Mouse (Mus musculus) embryonic facial prominence, embryonic 11.5 days (tissue): Measurements from ENCODE around the gene Cbs. TPM values are rescaled to one million over a fixed set of nuclear protein-coding genes. Genes with fewer than 3 reads are reported as not detected.

Source experiments
- ATAC-seq: fragments of 200-750 bp; cut with Nextera tagmentation; replicated peaks from 2 replicates; pipeline ENCODE4 v1.8.0; 2017; ENCODE audit warnings: low read depth; ENCODE audit not compliant: insufficient number of reproducible peaks, low FRiP score, low TSS enrichment
- DNase-seq: peaks from one replicate; pipeline ENCODE4 v3.0.0-alpha.2; 2015; ENCODE audit warnings: low spot score
- H3K27ac ChIP-seq: fragments of 300-500 bp; sonication (generic); replicated peaks from 2 replicates; pipeline ENCODE4 v1.5.1; 2014; ENCODE audit warnings: mild to moderate bottlenecking, low read depth, low read length, control low read depth
- H3K27me3 ChIP-seq: fragments of 300-500 bp; sonication (generic); 2 replicates; pipeline ENCODE4 v1.6.1; 2014; ENCODE audit warnings: mild to moderate bottlenecking, low read length, moderate library complexity, mixed read lengths; ENCODE audit not compliant: control insufficient read depth, insufficient read depth
- H3K36me3 ChIP-seq: fragments of 300-500 bp; sonication (generic); replicated peaks from 2 replicates; pipeline ENCODE4 v1.6.1; 2014; ENCODE audit warnings: low read depth, mild to moderate bottlenecking, low read length, moderate library complexity, mixed read lengths; ENCODE audit not compliant: control insufficient read depth, insufficient read depth
- H3K4me1 ChIP-seq: fragments of 300-500 bp; sonication (generic); 2 replicates; pipeline ENCODE4 v1.6.1; 2014; ENCODE audit warnings: low read length, mixed read lengths; ENCODE audit not compliant: control insufficient read depth, insufficient read depth
- H3K4me2 ChIP-seq: fragments of 300-500 bp; sonication (generic); 2 replicates; pipeline ENCODE4 v1.6.1; 2014; ENCODE audit warnings: low read depth, mild to moderate bottlenecking, control low read depth, low read length, moderate library complexity
- H3K4me3 ChIP-seq: fragments of 300-500 bp; sonication (generic); 2 replicates; pipeline ENCODE4 v1.5.1; 2014; ENCODE audit warnings: low read depth, low read length, control low read depth
- H3K9ac ChIP-seq: fragments of 300-500 bp; sonication (generic); replicated peaks from 2 replicates; pipeline ENCODE4 v1.6.1; 2014; ENCODE audit warnings: mild to moderate bottlenecking, control low read depth, low read length
- H3K9me3 ChIP-seq: fragments of 300-500 bp; sonication (generic); replicated peaks from 2 replicates; pipeline ENCODE4 v1.6.1; 2016; ENCODE audit warnings: mild to moderate bottlenecking, low read length, inconsistent platforms, mixed read lengths; ENCODE audit not compliant: control insufficient read depth
- WGBS: fragments of 180-500 bp; shearing (Covaris S2); extraction: QIAGEN DNeasy Blood & Tissue Kit; methylation state at CpG from one replicate; pipeline ENCODE4 v1.1.7; 2014; 5-methylcytosine and 5-hydroxymethylcytosine counted together
- polyA plus RNA-seq: library from polyadenylated mRNA; unstranded; fragments of >200 nt; fragmentation: Nextera tagmentation; extraction: Ambion mirVana; gene quantifications from 2 replicates; pipeline ENCODE4 v1.2.1, GENCODE M21; 2014

Gene Cbs
- polyA plus RNA-seq, 1 experiment from 2014 or later, result 2.5 TPM

GRCm38 (mm10) chr17:31576394-31577175 lies 60.5 kb downstream of the Cbs start:
- WGBS, result 86% methylated on average over 10 of the region's 10 CpGs
- Histone ChIP-seq H3K9me3 (no peaks in the 10 kb centered on the region), H3K9ac (no peak overlapping the region), H3K27ac (no peak overlapping the region), H3K36me3 (no peaks in the 10 kb centered on the region), H3K4me1 (no peaks in the 10 kb centered on the region), H3K4me3 (no peak overlapping the region), H3K4me2 (no peak overlapping the region), H3K27me3 (no peaks in the 10 kb centered on the region)
- ATAC-seq (no peak), DNase-seq (no peak)

- DNase-seq (no peak), ATAC-seq (no peak)
- H3K4me1 ChIP-seq, result no peaks in the 10 kb centered on the region
- no peaks in the 10 kb centered on the region for H3K36me3 ChIP-seq
- H3K4me2 ChIP-seq, result no peak overlapping the region
- H3K4me3 ChIP-seq, result no peak overlapping the region
- H3K27ac ChIP-seq, result no peak overlapping the region
- no peaks in the 10 kb centered on the region for H3K9me3 ChIP-seq
- WGBS, result 75% methylated on average over 7 of the region's 7 CpGs
- no peaks in the 10 kb centered on the region for H3K27me3 ChIP-seq
- H3K9ac ChIP-seq, result no peak overlapping the region
Measured at GRCm38 (mm10) chr17:31574662-31575061, 62.4 kb downstream of the Cbs start.

GRCm38 (mm10) chr17:31571689-31572088 lies 65.3 kb downstream of the Cbs start:
- Histone ChIP-seq H3K27ac (no peak overlapping the region), H3K4me2 (no peak overlapping the region), H3K36me3 (no peaks in the 10 kb centered on the region; the same call in 1 of the 2 replicates), H3K9ac (no peak overlapping the region), H3K9me3 (no peaks in the 10 kb centered on the region), H3K4me3 (no peak overlapping the region), H3K4me1 (no peaks in the 10 kb centered on the region), H3K27me3 (no peaks in the 10 kb centered on the region)
- 91% methylated on average over 5 of the region's 5 CpGs for WGBS
- DNase-seq, result no peak
- ATAC-seq, result no peak

GRCm38 (mm10) chr17:31570321-31570925 lies 66.6 kb downstream of the Cbs start:
- Histone ChIP-seq H3K9me3 (no peaks in the 10 kb centered on the region), H3K27ac (no peak overlapping the region), H3K4me3 (no peak overlapping the region), H3K9ac (no peak overlapping the region), H3K36me3 (no peaks in the 10 kb centered on the region; the same call in 1 of the 2 replicates), H3K4me1 (0 out of 2 replicates have a peak, but pooled peaks cover 4% of the 10 kb centered on the region), H3K27me3 (no peaks in the 10 kb centered on the region), H3K4me2 (no peak overlapping the region)
- peak; percentile 81; the same call in 1 of the 2 replicates for ATAC-seq
- 92% methylated on average over 9 of the region's 9 CpGs for WGBS
- DNase-seq, result peak; percentile 55

GRCm38 (mm10) chr17:31569756-31570155 lies 67.3 kb downstream of the Cbs start:
- no peaks in the 10 kb centered on the region for H3K9me3 ChIP-seq
- no peaks in the 10 kb centered on the region; the same call in 1 of the 2 replicates for H3K36me3 ChIP-seq
- H3K4me2 ChIP-seq, result no peak overlapping the region
- no peak for DNase-seq
- H3K4me3 ChIP-seq, result no peak overlapping the region
- no peak overlapping the region for H3K9ac ChIP-seq
- no peak overlapping the region for H3K27ac ChIP-seq
- no peaks in the 10 kb centered on the region for H3K27me3 ChIP-seq
- 91% methylated on average over 1 of the region's 1 CpGs for WGBS
- no peak for ATAC-seq
- 0 out of 2 replicates have a peak, but pooled peaks cover 4% of the 10 kb centered on the region for H3K4me1 ChIP-seq

GRCm38 (mm10) chr17:31566276-31566675 lies 70.8 kb downstream of the Cbs start:
- Histone ChIP-seq H3K27me3 (no peaks in the 10 kb centered on the region), H3K4me3 (peak overlapping the region; percentile 77), H3K27ac (no peak overlapping the region; the same call in 1 of the 2 replicates), H3K9me3 (no peaks in the 10 kb centered on the region), H3K4me2 (peak overlapping the region; percentile 64), H3K4me1 (peaks cover 4% of the 10 kb centered on the region; the same call in 1 of the 2 replicates), H3K36me3 (no peaks in the 10 kb centered on the region; the same call in 1 of the 2 replicates), H3K9ac (peak overlapping the region; percentile 90; the same call in 1 of the 2 replicates)
- ATAC-seq (no peak), DNase-seq (no peak)
- 75% methylated on average over 6 of the region's 6 CpGs for WGBS

- under 1% methylated on average over 84 of the region's 88 CpGs for WGBS
- H3K36me3 ChIP-seq, result no peaks in the 10 kb centered on the region; the same call in 1 of the 2 replicates
- H3K27ac ChIP-seq, result peak overlapping the region; percentile 94
- H3K4me1 ChIP-seq, result peaks cover 4% of the 10 kb centered on the region; the same call in 1 of the 2 replicates
- no peaks in the 10 kb centered on the region for H3K27me3 ChIP-seq
- peak overlapping the region; percentile 64 for H3K4me2 ChIP-seq
- peak overlapping the region; percentile 77 for H3K4me3 ChIP-seq
- ATAC-seq (peak; percentile 42), DNase-seq (peak; percentile 79)
- H3K9ac ChIP-seq, result peak overlapping the region; percentile 90
- no peaks in the 10 kb centered on the region for H3K9me3 ChIP-seq
Measured at GRCm38 (mm10) chr17:31565141-31566056, 71.6 kb downstream of the Cbs start.
